Mouse (Mus musculus) urinary bladder, postnatal 14 days (tissue): ENCODE measurements at regions not wholly inside any gene's neighbourhood (a gene's known extent, or its start where the extent isn't known, plus 50 kb on each side); places are given as distances from the start of the nearest gene placed in this dataset.
A peak's percentile ranks its signal among the peaks of the same experiment; 100 is the strongest.

Source experiments
- DNase-seq: peaks from one replicate; pipeline ENCODE4 v3.0.0; 2021; ENCODE audit warnings: low spot score

GRCm38 (mm10) chr11:114216493-114216892 is 149.6 kb upstream of the Sdk2 start:
- no peak for DNase-seq

GRCm38 (mm10) chr11:114215256-114215655 is 148.4 kb upstream of the Sdk2 start:
- no peak for DNase-seq

- no peak for DNase-seq
Measured at GRCm38 (mm10) chr11:114212136-114212535, 145.3 kb upstream of the Sdk2 start.

- DNase-seq = peak; percentile 47
Measured at GRCm38 (mm10) chr11:114205192-114205591, 138.3 kb upstream of the Sdk2 start.

- DNase-seq = no peak
Measured at GRCm38 (mm10) chr11:114203416-114203815, 136.6 kb upstream of the Sdk2 start.

- DNase-seq = no peak
Measured at GRCm38 (mm10) chr11:114202486-114202885, 135.6 kb upstream of the Sdk2 start.

GRCm38 (mm10) chr11:114199081-114199586 is 132.3 kb upstream of the Sdk2 start:
- DNase-seq = no peak

- peak; percentile 90 for DNase-seq
Measured at GRCm38 (mm10) chr11:114198317-114199032, 131.6 kb upstream of the Sdk2 start.

- no peak for DNase-seq
Measured at GRCm38 (mm10) chr11:114195291-114195690, 128.4 kb upstream of the Sdk2 start.

GRCm38 (mm10) chr11:114194055-114194706 is 127.3 kb upstream of the Sdk2 start:
- no peak for DNase-seq

GRCm38 (mm10) chr11:114193018-114193417 is 126.2 kb upstream of the Sdk2 start:
- DNase-seq = no peak

- DNase-seq = no peak
Measured at GRCm38 (mm10) chr11:114191661-114192060, 124.8 kb upstream of the Sdk2 start.

- DNase-seq = peak; percentile 60
Measured at GRCm38 (mm10) chr11:114184970-114185882, 118.4 kb upstream of the Sdk2 start.

GRCm38 (mm10) chr11:114184431-114184830 is 117.6 kb upstream of the Sdk2 start:
- no peak for DNase-seq

- no peak for DNase-seq
Measured at GRCm38 (mm10) chr11:114183231-114183630, 116.4 kb upstream of the Sdk2 start.

- no peak for DNase-seq
Measured at GRCm38 (mm10) chr11:114178746-114179472, 112.1 kb upstream of the Sdk2 start.

- DNase-seq = no peak
Measured at GRCm38 (mm10) chr11:114177789-114178188, 110.9 kb upstream of the Sdk2 start.

GRCm38 (mm10) chr11:114177281-114177680 is 110.4 kb upstream of the Sdk2 start:
- DNase-seq = no peak

- no peak for DNase-seq
Measured at GRCm38 (mm10) chr11:114176671-114177212, 109.9 kb upstream of the Sdk2 start.

GRCm38 (mm10) chr11:114175437-114176131 is 108.7 kb upstream of the Sdk2 start:
- DNase-seq = no peak

- no peak for DNase-seq
Measured at GRCm38 (mm10) chr11:114174871-114175270, 108.0 kb upstream of the Sdk2 start.
